Mouse (Mus musculus): ENCODE measurements at regions not wholly inside any gene's neighbourhood (a gene's known extent, or its start where the extent isn't known, plus 50 kb on each side); places are given as distances from the start of the nearest gene placed in this dataset.

- DNase-seq (ENCODE audit: low spot score), result peak; percentile 32
Measured at GRCm38 (mm10) chr15:24969391-24969812, 444.2 kb downstream of the Basp1 start.

- peak; percentile 21 for DNase-seq (ENCODE audit: low spot score)
Measured at GRCm38 (mm10) chr15:24968636-24969317, 444.8 kb downstream of the Basp1 start.

GRCm38 (mm10) chr15:24929742-24930141 lies 483.8 kb downstream of the Basp1 start:
- DNase-seq (ENCODE audit: low spot score), result no peak

GRCm38 (mm10) chr15:24911866-24912265 lies 501.7 kb downstream of the Basp1 start:
- DNase-seq (ENCODE audit: low spot score), result no peak

DNA sequence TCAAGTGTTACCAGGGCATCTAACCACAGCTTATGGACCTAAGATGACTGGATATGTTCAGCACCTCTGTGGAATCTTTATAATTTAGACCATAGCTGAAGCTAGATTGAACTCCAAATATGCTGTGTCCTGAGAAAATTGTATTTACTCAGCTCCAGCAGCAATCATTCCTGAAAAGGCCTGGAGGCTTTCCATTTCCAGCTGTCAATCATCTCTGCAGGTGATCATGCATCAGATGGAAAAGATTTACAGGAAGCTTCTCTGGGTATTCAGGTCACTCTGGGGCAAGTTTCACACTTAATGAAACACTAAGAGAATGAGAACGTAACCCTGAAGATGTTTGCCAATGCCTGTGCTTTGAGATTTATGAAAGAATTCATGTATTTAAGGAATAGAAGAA lies 502.1 kb downstream of the Basp1 start:
- DNase-seq (ENCODE audit: low spot score), result no peak

GRCm38 (mm10) chr15:24906957-24907356 lies 506.6 kb downstream of the Basp1 start:
- no peak for DNase-seq (ENCODE audit: low spot score)

DNA sequence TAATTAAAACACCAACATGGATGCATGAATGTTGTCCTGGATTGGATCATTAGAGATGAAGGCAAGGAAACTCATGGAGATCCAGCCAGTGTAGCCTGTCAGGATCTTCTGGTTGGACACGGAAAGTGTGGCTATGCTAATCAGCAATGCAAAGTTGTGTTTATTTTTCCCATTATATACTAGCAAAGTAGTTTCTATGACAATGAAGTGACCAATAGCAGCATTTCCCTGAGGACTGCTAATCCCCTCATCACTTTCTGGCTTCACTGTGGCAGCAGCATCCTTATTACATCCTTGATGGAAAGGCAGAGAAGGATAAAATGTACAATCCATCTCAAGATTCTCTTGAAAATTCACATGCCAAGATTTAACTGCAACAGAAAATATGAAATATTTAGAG lies 534.7 kb downstream of the Basp1 start:
- DNase-seq (ENCODE audit: low spot score), result no peak

- peak; percentile 2 for DNase-seq (ENCODE audit: low spot score)
Measured at GRCm38 (mm10) chr15:24877711-24878598, 535.6 kb downstream of the Basp1 start.

DNA sequence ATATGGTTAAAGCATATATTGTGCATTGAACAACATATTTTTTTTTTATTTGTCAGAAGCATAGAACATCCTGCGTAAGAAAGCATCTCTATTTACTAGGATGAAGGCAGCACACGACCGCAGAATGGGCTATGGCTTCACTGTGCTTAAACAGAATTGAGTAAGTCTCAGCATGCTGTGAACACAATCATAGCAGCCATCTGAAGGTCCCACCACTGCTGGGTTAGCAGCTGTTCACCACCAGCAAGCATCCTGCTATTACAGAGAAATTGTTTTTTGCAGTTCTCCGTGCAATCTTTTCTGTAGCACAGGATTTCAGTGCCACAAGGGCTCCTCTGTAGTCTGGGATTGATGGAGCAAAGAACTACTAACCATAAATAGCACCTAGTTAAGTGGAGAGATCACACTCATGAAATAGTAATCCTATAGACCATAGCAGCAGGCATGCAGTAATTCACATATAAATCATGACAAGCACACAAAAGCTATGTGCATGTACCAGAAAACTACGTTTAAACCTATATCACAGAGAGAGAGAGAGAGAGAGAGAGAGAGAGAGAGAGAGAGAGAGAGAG lies 537.3 kb downstream of the Basp1 start:
- DNase-seq (ENCODE audit: low spot score), result peak; percentile 2

DNA sequence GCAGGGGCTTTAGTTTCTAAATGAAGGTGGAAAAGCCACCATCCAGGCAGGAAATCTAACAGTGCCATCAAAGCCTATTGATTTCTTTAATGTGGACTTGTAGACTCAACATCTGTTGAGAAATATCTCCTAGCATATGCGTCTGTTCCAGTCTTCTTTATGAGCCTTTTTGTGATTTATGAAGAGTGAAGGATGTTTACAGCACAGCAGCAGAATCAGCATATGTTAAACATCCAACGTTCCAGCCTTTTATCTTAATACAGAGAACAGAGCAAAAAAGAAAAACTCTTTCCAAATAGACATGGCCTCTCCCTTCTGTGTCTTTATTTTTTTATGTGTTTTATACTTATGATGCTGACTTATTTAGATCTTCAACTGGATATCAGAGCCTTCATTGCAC lies 573.3 kb downstream of the Basp1 start:
- DNase-seq (ENCODE audit: low spot score), result no peak

GRCm38 (mm10) chr15:24838390-24838789 lies 575.2 kb downstream of the Basp1 start:
- no peak for DNase-seq (ENCODE audit: low spot score)

DNA sequence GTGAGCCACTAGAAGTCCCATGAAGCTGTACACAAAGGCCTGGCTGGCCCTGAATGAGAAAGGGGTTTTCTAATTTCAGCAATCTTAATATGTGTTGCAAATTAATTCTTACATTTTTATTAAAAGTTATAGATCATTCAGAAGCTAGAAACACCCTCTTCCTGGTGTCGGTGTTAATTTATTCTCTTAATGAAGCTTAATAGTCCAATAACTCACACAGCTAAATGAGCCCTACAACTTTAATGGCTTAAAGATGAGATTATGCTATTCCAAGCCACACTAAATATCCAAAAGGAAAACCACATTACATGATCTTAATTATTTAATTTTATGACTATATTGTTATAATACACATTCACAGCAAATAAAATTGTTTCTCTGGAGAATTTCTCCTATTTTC lies 585.7 kb downstream of the Basp1 start:
- no peak for DNase-seq (ENCODE audit: low spot score)

DNA sequence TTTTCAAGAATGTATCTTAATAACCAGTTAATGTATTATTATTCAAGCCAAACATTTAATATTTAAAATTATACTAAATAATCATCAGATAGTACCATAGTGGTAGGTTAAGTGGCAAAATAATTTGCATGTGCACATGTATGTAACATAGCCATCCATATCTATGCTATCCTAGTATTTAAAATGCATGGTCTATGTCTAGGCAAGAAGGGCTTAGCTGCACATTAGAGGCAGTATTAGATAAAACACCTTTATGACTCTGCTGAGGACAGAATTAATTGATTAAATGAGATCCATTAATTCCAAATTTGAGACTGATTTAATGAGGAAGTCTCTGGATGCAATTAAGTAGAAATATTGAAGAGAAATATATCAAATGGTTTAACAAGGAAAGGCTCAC lies 586.3 kb downstream of the Basp1 start:
- no peak for DNase-seq (ENCODE audit: low spot score)

- no peak for DNase-seq (ENCODE audit: low spot score)
Measured at GRCm38 (mm10) chr15:24796836-24797235, 616.7 kb downstream of the Basp1 start.

GRCm38 (mm10) chr15:24793381-24793780 lies 620.2 kb downstream of the Basp1 start:
- DNase-seq (ENCODE audit: low spot score), result no peak

- DNase-seq (ENCODE audit: low spot score), result no peak
Measured at GRCm38 (mm10) chr15:24786336-24786735, 627.2 kb downstream of the Basp1 start.

DNA sequence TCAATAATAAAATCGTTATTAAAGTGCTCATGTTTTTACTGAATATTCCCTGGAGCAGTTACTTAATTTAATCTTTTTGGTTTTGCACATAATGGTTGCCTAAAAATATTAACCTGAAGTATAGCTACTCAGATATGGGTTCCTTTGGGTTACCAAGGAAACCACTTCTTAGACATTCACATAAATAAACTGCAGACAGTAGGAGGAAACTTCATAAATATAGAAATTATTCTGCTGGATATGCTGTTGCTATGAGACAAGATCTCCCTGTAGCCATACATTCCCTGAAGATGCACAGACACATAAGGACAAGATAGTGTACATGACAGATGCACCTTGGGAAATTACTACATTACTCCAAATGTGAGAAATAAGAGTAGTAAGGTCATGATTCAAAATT lies 635.3 kb downstream of the Basp1 start:
- DNase-seq (ENCODE audit: low spot score), result no peak

GRCm38 (mm10) chr15:24751480-24752157 lies 661.9 kb downstream of the Basp1 start:
- no peak for DNase-seq (ENCODE audit: low spot score)

DNA sequence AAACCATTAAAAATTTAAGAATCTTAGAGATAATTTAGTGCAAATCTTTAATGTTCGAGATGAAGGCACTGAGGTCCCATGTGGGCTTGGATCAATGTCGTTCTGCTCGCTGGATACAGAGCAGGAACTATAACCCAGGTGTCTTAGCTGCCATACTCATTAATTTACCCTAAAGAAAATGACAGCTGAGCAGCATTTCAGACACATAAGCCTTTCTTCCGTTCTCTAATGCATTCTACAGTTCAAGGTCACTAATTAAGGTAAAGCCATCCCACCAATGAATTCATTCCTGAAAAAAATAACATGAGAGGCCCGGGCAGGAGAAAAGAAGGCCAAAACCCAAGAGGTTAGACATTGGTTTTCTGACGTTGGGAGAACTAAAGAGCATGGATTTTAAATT lies 670.3 kb downstream of the Basp1 start:
- DNase-seq (ENCODE audit: low spot score), result no peak

DNA sequence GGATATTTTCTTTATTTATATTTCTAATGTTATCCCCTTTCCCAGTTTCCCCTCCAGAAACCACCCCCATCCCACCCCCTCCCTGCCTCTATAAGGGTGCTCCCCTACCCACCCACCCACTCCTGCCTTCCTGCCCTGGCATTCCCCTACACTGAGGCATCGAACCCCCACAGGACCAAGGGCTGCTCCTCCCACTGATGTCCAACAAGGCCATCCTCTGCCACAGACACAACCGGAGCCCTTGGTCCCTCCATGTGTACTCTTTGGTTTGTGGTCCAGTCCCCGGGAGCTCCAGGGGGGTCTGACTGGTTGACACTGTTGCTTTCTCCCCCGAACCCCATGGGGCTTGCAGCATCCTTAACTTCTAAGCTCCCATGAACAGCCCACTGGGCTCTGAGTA lies 688.4 kb downstream of the Basp1 start:
- DNase-seq (ENCODE audit: low spot score), result no peak

DNA sequence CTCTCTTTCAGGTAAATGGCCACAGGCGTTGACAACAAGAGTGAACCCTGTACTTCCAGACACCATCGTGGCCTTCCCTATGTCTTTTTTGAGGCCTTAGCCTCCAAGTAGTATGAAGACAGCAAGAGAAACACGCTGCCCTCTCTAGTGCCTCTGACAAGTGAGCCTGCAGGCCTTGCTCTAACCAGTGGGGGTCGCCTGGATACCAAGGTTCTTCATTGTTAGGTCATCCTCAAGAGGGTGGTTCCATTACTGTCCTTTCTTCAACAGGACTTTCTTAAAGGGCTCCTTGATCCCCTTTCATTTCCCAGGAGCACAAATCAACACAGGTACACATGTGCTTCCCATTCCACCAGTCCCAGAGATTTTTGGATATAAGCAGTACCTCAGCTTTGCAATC lies 688.9 kb downstream of the Basp1 start:
- DNase-seq (ENCODE audit: low spot score), result no peak

DNA sequence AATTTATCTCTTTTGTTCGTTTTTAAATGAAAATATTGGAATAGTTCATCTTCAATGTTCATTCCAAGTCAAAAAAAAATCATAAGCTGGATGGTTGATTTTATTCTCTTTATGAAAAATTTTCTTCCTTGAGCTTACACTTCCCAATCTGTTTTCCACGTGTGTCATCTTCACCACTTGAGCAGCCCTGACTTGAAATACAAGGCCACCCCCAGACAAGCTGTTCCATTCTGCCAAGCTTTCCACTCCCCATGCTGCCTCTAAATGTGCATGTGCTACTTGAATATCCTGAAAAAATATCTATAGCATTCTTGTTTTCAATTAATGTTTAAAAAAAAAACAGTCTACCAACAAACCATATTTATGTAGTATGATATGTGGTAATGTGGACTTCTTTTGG lies 693.2 kb downstream of the Basp1 start:
- DNase-seq (ENCODE audit: low spot score), result peak; percentile 73

DNA sequence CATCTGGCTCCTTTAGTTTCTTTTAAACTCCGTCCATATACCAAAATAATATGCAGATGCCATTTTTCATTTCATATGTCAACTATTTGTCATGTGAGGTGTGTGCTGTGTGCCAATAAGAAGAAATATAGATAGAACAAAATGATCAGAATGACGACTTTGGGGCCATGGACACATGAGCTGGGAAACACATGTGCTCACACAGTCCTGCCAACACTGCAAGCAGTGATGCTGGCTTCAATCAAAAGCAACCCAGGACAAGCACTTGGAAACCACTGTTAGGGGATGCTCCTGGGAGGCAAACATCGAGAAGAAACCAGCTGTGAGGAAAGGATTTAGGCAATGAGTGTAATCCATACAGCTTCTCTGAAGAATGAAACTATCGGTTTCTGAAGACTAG lies 731.4 kb downstream of the Basp1 start:
- DNase-seq (ENCODE audit: low spot score), result no peak

Data from left cerebral cortex, adult 11 months (tissue).